Mouse (Mus musculus) E14TG2a.4 (cell line): ENCODE results near the gene Prickle4.

Source experiments
- CTCF ChIP-seq: conservative IDR thresholded peaks from 2 replicates; pipeline ENCODE4 v1.5.1; 2014; ENCODE audit warnings: low read length
- NANOG ChIP-seq: IDR thresholded peaks from 2 replicates; pipeline ENCODE4 v1.6.1; 2014; ENCODE audit warnings: borderline replicate concordance, low read length, mixed read lengths
- POU5F1 ChIP-seq: IDR thresholded peaks from 2 replicates; pipeline ENCODE4 v1.6.1; 2014; ENCODE audit warnings: low read length, borderline replicate concordance

DNA sequence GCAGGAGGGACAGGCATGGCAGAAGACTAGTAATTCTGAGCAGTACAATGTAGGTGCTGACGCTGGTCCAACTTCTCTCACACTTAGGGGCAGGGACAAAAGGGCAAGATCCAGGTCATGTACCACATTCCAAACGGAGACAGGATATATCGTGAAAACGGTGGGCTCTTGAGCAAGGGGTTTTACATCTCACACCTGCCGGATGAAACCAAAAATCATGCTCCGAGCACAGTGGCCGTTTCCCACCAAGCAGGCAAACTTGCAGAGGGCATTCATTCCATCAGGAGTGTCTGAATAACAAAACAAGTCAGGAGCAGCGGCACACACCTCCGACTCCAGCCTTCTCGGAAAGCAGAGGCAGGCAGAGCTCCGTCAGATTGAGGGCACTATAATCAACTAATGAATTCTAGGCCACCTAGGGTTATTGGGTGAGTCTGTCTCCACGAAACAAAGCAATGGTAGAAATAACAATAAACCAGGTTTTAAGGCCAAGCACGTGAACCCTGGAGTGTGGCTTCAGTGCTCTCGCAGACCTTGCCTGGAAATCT is 41.1 kb upstream of the Prickle4 start:
- TF ChIP-seq CTCF, result no peak
- TF ChIP-seq POU5F1, result no peak
- TF ChIP-seq NANOG, result no peak
